Mouse (Mus musculus): Measurements from ENCODE around the gene Sorcs2.
A peak's percentile ranks its signal among the peaks of the same experiment; 100 is the strongest.
"Not testable (repeated sequence)": the region's sequence is repeated elsewhere in the genome, so short reads cannot be mapped to it uniquely, and the experiment has no call there.

The Sorcs2 gene

GRCm38 (mm10) chr5:36301166-36301565, 96.8 kb downstream of the Sorcs2 start:
- no peak for DNase-seq (ENCODE audit: low spot score)

- no peak for DNase-seq (ENCODE audit: low spot score)
These were observed 99.9 kb downstream of the Sorcs2 start for GRCm38 (mm10) chr5:36298049-36298448.

GRCm38 (mm10) chr5:36297246-36297645, 100.7 kb downstream of the Sorcs2 start:
- no peak for DNase-seq (ENCODE audit: low spot score)

- DNase-seq (ENCODE audit: low spot score) = no peak
These were observed 104.6 kb downstream of the Sorcs2 start for GRCm38 (mm10) chr5:36293109-36293900.

GRCm38 (mm10) chr5:36292321-36292720, 105.6 kb downstream of the Sorcs2 start:
- DNase-seq (ENCODE audit: low spot score) = no peak

- no peak for DNase-seq (ENCODE audit: low spot score)
These were observed 106.7 kb downstream of the Sorcs2 start for GRCm38 (mm10) chr5:36291191-36291590.

- DNase-seq (ENCODE audit: low spot score) = no peak
These were observed 112.5 kb downstream of the Sorcs2 start for GRCm38 (mm10) chr5:36285405-36285804.

GRCm38 (mm10) chr5:36279896-36280295, 118.0 kb downstream of the Sorcs2 start:
- no peak for DNase-seq (ENCODE audit: low spot score)

- no peak for DNase-seq (ENCODE audit: low spot score)
These were observed 123.1 kb downstream of the Sorcs2 start for GRCm38 (mm10) chr5:36274684-36275394.

GRCm38 (mm10) chr5:36267194-36267769, 130.7 kb downstream of the Sorcs2 start:
- DNase-seq (ENCODE audit: low spot score) = no peak

- no peak for DNase-seq (ENCODE audit: low spot score)
These were observed 137.1 kb downstream of the Sorcs2 start for GRCm38 (mm10) chr5:36260862-36261261.

GRCm38 (mm10) chr5:36259691-36260124, 138.2 kb downstream of the Sorcs2 start:
- no peak for DNase-seq (ENCODE audit: low spot score)

GRCm38 (mm10) chr5:36258387-36259181, 139.4 kb downstream of the Sorcs2 start:
- DNase-seq (ENCODE audit: low spot score) = peak; percentile 33

- no peak for DNase-seq (ENCODE audit: low spot score)
These were observed 140.9 kb downstream of the Sorcs2 start for GRCm38 (mm10) chr5:36257008-36257407.

- no peak for DNase-seq (ENCODE audit: low spot score)
These were observed 143.1 kb downstream of the Sorcs2 start for GRCm38 (mm10) chr5:36254642-36255516.

GRCm38 (mm10) chr5:36252746-36253504, 145.0 kb downstream of the Sorcs2 start:
- DNase-seq (ENCODE audit: low spot score) = no peak

GRCm38 (mm10) chr5:36248022-36248421, 149.9 kb downstream of the Sorcs2 start:
- DNase-seq (ENCODE audit: low spot score) = no peak

- DNase-seq (ENCODE audit: low spot score) = not testable (repeated sequence)
These were observed 160.4 kb downstream of the Sorcs2 start for GRCm38 (mm10) chr5:36237526-36237925.

- no peak for DNase-seq (ENCODE audit: low spot score)
These were observed 167.6 kb downstream of the Sorcs2 start for GRCm38 (mm10) chr5:36230301-36230780.

Data from left cerebral cortex, adult 11 months (tissue).